16 mouse cellular contexts compared by ENCODE assay signal in the genomic region with DNA sequence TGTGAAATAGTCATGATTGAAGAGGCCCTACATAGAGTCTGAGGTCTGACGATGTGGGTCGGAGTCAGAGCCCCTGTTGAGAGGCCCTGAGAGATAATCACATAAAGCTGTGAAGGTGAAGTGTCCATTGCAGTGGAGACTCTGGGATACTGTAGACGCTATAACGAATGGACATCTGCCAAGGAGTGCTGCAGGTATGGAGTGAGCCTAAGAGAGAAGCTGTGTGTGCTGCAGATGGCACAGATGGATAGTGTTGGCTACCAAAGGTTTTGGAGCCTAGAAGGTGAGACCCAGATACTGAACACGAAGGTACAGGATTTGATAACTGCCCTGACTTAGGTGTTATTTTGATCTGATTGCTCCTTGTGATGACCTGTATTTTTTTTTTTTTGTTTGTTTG.
"Had no signal": no experiment of that assay in that cellular context is flagged by ENCODE, and none has a peak within 500 bp of the region (broad histone marks: within the 10 kb centered on the region; RNA-seq: fewer than 3 reads in every experiment).

No protein-coding gene starts in this region.

- H3K4me3 ChIP-seq: layer of hippocampus, adult 2 months; limb, embryonic 13.5 days; midbrain, embryonic 10.5 days; myocyte; neural tube, embryonic 12.5 days had no signal

- H3K27me3 ChIP-seq: limb, embryonic 13.5 days; neural tube, embryonic 12.5 days had no signal

- ATAC-seq: lung, postnatal 0 days had no signal

- H3K4me1 ChIP-seq: limb, embryonic 13.5 days; midbrain, embryonic 10.5 days; neural tube, embryonic 12.5 days had no signal

- H3K36me3 ChIP-seq: limb, embryonic 13.5 days; midbrain, embryonic 10.5 days; neural tube, embryonic 12.5 days had no signal

- H3K27ac ChIP-seq: layer of hippocampus, adult 2 months; limb, embryonic 13.5 days; liver, embryonic 14.5 days; midbrain, embryonic 10.5 days; neural tube, embryonic 12.5 days had no signal

- H3K9me3 ChIP-seq: limb, embryonic 13.5 days; midbrain, embryonic 10.5 days; neural tube, embryonic 12.5 days had no signal

- H3K9ac ChIP-seq: limb, embryonic 13.5 days; liver, embryonic 14.5 days; neural tube, embryonic 12.5 days had no signal

- H3K4me2 ChIP-seq: limb, embryonic 13.5 days; neural tube, embryonic 12.5 days had no signal

- DNase-seq: kidney, postnatal 10 days; kidney, postnatal 4 days; left cerebral cortex, postnatal 4 days; lung, adult 2 months; lung, postnatal 36 days; midbrain, embryonic 14.5 days; spleen, adult 18-20 months; thymus, adult 18-20 months; thymus, postnatal 14 days had no signal
